Mouse (Mus musculus): ENCODE data around the gene Itgb7. TPM values are rescaled to one million over a fixed set of nuclear protein-coding genes. Genes with fewer than 3 reads are reported as not detected.

The Itgb7 gene
- total RNA-seq, 2 experiments from 2014 or later, result 1.2 to 1.3 TPM

- intact Hi-C loops (cut with DNase I), result no loop called here
- no peak for DNase-seq
- Histone ChIP-seq H3K4me3 (no peak overlapping the region), H3K27ac (no peak overlapping the region)
- no peak for TF ChIP-seq CTCF (IDR thresholded peaks at IDR 0.05)
Measured at GRCm38 (mm10) chr15:102198841-102199240, 32.9 kb downstream of the Itgb7 start.

GRCm38 (mm10) chr15:102195373-102195772, 36.4 kb downstream of the Itgb7 start:
- no peak for TF ChIP-seq CTCF (IDR thresholded peaks at IDR 0.05)
- DNase-seq, result no peak
- Histone ChIP-seq H3K27ac (no peak overlapping the region), H3K4me3 (no peak overlapping the region)
- intact Hi-C loops (cut with DNase I), result no loop called here

GRCm38 (mm10) chr15:102194439-102194838, 37.3 kb downstream of the Itgb7 start:
- no peak for TF ChIP-seq CTCF (IDR thresholded peaks at IDR 0.05)
- Histone ChIP-seq H3K27ac (no peak overlapping the region), H3K4me3 (no peak overlapping the region)
- intact Hi-C loops (cut with DNase I), result no loop called here
- DNase-seq, result no peak

- H3K4me3 ChIP-seq, result no peak overlapping the region
- no peak for TF ChIP-seq CTCF (IDR thresholded peaks at IDR 0.05)
- no peak for DNase-seq
- no peak overlapping the region for H3K27ac ChIP-seq
- intact Hi-C loops (cut with DNase I), result no loop called here
Measured at GRCm38 (mm10) chr15:102193652-102194051, 38.1 kb downstream of the Itgb7 start.

DNA sequence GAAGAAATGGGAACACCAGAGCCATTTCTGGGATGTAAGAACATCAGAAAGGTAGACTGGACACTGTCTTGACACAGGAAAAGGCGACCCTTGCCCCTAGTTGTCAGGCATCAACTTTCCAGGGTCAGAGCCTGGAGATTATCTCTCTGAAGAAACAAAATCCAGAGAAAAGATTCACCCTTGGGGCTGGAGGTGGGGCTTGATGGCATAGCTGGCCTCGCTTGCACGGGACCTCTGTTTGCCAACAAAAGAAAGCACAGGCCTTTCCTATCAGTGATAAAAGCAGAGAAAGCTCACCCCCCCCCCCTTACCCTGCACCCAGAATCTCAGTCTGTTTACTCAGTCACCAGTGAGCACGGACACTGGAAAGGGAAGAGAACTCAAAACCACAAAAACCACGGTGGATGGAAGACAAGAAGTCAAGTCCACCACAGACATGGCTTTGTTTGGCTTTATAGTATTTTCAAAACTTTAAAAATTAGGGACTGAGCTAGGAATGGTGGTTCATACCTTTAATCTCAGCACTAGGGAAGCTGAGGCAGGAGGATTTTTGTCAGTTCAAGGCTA, 38.8 kb downstream of the Itgb7 start:
- DNase-seq, result no peak
- no peak overlapping the region for H3K4me3 ChIP-seq
- H3K27ac ChIP-seq, result peak overlapping the region; percentile 20; the same call in 1 of the 2 replicates
- intact Hi-C loops (cut with DNase I), result no loop called here
- TF ChIP-seq CTCF (IDR thresholded peaks at IDR 0.05), result no peak

DNA sequence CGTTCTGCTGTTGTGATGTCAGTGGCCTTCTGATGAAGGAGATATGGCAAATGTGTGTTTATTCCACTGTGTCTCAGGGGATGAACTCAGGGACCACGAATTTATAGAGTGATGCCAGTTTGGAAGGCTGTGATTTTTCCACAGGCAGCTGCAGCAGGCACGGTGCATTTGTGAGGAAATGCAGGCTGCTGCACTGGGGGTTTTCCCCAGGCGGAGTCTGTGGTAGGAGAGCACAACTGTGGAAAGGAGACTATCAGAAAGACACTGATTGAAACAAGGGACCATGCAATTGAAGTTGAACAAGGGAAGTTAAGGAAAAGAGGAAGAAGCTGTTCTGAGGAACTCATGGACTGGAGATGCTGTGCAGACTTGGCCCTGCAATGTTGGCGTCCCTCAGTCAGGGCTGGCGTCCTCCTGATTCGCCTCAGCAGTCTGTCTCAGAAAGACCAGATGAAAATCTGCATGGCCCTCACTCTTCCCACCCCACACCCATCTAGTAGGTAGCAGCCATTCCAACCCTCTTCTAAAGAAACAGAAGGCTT, 39.4 kb downstream of the Itgb7 start:
- intact Hi-C loops (cut with DNase I), result no loop called here
- TF ChIP-seq CTCF (IDR thresholded peaks at IDR 0.05), result no peak
- no peak overlapping the region for H3K4me3 ChIP-seq
- H3K27ac ChIP-seq, result peak overlapping the region; percentile 20; the same call in 1 of the 2 replicates
- DNase-seq, result no peak

DNA sequence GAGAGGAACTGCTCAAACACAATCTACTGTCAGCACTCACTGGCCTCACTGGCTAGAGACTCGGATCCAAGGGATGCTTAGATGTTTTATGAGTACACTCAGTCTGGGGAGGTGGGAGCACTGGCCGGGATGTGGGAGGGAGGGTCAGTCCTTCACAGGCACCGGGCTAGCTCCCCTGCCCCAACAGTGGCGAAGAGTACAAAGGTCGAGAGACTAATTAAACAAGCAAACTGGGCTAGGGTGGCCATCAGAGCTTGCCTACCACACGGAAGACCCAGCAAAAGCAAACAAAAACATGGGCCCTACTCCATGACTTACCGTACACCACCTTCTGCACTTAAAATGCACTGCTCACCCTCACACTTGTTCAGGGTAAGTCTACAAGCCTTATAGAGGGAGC, 40.0 kb downstream of the Itgb7 start:
- H3K27ac ChIP-seq, result no peak overlapping the region
- H3K4me3 ChIP-seq, result no peak overlapping the region
- intact Hi-C loops (cut with DNase I), result no loop called here
- TF ChIP-seq CTCF (IDR thresholded peaks at IDR 0.05), result no peak
- DNase-seq, result no peak

DNA sequence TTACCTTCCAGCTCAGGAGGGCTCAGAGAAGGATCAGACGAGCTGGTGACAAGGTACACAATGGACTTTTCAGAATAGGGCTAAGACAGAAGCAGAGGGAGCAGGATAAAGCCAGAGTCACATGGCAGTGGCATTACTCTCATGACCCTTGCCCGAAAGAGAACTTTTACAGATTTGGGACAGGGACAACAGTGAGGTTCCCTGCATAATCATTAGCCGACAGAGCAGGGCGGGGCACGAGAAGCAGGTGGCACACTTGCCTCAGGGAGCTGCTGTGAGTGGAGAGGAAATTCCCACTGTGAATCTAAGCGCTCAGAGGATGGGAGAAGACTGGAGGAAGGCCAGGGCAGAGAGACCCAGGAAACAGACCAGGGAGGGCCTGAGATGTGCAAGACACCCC, 42.9 kb downstream of the Itgb7 start:
- H3K4me3 ChIP-seq, result no peak overlapping the region
- no peak for TF ChIP-seq CTCF (IDR thresholded peaks at IDR 0.05)
- no peak overlapping the region for H3K27ac ChIP-seq
- intact Hi-C loops (cut with DNase I), result no loop called here
- DNase-seq, result no peak

DNA sequence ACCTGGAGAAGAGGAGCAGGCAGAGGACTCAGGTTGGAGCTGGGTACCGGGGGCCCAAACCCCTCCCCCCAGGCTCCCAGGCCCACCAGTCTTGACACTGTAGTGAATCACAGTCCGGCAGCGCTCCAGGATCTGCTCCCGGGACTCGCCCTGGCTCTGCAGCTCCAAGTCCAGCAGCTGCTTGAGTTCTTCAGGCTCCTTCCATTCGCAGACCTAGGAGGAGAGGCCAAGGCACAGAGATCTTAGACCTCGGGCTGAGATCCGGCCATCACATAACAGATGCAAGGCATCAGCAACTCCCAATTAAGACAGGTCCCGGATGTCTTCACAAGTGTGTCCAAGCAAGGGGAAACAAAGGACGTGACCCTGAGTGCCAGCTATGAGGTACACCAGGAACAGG, 43.6 kb downstream of the Itgb7 start:
- H3K27ac ChIP-seq, result no peak overlapping the region
- H3K4me3 ChIP-seq, result no peak overlapping the region
- no peak for TF ChIP-seq CTCF (IDR thresholded peaks at IDR 0.05)
- intact Hi-C loops (cut with DNase I), result no loop called here
- DNase-seq, result peak; percentile 68

DNA sequence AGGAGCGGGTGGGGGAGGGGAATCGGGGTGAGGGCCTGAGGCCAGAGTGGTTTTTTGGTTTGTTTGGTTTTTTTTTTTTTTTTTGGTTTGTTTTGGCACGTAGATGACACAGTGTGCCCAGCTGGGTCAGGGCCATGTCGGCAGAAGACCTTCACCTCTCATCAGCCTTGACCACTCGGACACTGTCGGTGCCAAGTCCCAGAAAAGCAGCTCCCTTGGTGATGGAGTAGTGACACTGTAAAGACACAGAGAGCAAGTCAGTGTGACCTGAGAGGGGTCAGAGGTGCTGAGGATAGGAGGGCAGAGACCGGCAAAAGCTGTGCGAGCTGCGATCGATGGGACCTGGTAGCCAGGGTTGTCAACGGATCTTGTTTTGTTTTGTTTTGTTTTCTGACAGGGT, 45.5 kb downstream of the Itgb7 start:
- DNase-seq, result no peak
- TF ChIP-seq CTCF (IDR thresholded peaks at IDR 0.05), result no peak
- Histone ChIP-seq H3K27ac (no peak overlapping the region), H3K4me3 (no peak overlapping the region)
- intact Hi-C loops (cut with DNase I), result no loop called here

- Histone ChIP-seq H3K4me3 (no peak overlapping the region), H3K27ac (no peak overlapping the region)
- DNase-seq, result no peak
- no peak for TF ChIP-seq CTCF (IDR thresholded peaks at IDR 0.05)
- intact Hi-C loops (cut with DNase I), result no loop called here
Measured at GRCm38 (mm10) chr15:102183076-102183475, 48.7 kb downstream of the Itgb7 start.

GRCm38 (mm10) chr15:102179924-102180323, 51.8 kb downstream of the Itgb7 start:
- no peak for TF ChIP-seq CTCF (IDR thresholded peaks at IDR 0.05)
- H3K27ac ChIP-seq, result no peak overlapping the region
- H3K4me3 ChIP-seq, result no peak overlapping the region
- no peak for DNase-seq
- intact Hi-C loops (cut with DNase I), result no loop called here

GRCm38 (mm10) chr15:102179106-102179505, 52.6 kb downstream of the Itgb7 start:
- Histone ChIP-seq H3K4me3 (no peak overlapping the region), H3K27ac (no peak overlapping the region)
- intact Hi-C loops (cut with DNase I), result no loop called here
- no peak for TF ChIP-seq CTCF (IDR thresholded peaks at IDR 0.05)
- no peak for DNase-seq

DNA sequence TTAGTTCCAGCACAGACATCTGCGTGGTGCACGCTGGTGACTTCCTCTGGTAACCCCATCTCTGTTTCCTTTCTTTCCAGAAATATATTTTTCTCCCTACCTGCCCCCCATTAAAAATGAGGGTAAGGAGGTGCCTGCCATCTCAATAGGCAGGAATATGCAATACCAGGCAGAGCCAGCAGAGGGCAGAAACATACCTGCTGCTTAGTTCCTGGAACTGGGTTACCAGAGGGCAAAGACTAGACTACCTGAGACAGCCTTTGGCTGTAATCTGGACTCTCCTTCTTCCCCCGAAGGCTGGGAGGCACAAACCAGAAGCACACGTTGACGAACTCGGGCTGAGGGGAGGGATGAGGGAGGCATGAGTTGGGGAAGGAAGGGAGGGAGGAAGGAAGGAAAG, 53.5 kb downstream of the Itgb7 start:
- DNase-seq, result peak; percentile 85
- TF ChIP-seq CTCF (IDR thresholded peaks at IDR 0.05), result no peak; the same call in 1 of the 2 replicates
- intact Hi-C loops (cut with DNase I), result loop anchor here (1.0 kb wide), 1 partner anchor 46 kb away; no protein-coding TSS in a partner anchor
- Histone ChIP-seq H3K27ac (no peak overlapping the region), H3K4me3 (no peak overlapping the region)
